Mouse (Mus musculus): ENCODE measurements around the gene Hist3h2ba.

GRCm38 (mm10) chr11:58997541-58997940, 48.8 kb downstream of the Hist3h2ba start:
- no peak for TF ChIP-seq CTCF (conservative IDR thresholded peaks at IDR 0.05 in 1 of 2, IDR thresholded peaks at IDR 0.05 in 1 of 2; ENCODE audit: low read depth in 2 of 2, low read length in 2 of 2)
- TF ChIP-seq EP300 (IDR thresholded peaks at IDR 0.05; ENCODE audit: low read length): no peak

Measured in CH12.LX (cell line).